Mouse (Mus musculus): ENCODE results near the gene Lmf2. TPM values are rescaled to one million over a fixed set of nuclear protein-coding genes. Genes with fewer than 3 reads are reported as not detected.

The Lmf2 gene
- polyA plus RNA-seq, 1 experiment from 2014 or later: 63.7 TPM

DNA sequence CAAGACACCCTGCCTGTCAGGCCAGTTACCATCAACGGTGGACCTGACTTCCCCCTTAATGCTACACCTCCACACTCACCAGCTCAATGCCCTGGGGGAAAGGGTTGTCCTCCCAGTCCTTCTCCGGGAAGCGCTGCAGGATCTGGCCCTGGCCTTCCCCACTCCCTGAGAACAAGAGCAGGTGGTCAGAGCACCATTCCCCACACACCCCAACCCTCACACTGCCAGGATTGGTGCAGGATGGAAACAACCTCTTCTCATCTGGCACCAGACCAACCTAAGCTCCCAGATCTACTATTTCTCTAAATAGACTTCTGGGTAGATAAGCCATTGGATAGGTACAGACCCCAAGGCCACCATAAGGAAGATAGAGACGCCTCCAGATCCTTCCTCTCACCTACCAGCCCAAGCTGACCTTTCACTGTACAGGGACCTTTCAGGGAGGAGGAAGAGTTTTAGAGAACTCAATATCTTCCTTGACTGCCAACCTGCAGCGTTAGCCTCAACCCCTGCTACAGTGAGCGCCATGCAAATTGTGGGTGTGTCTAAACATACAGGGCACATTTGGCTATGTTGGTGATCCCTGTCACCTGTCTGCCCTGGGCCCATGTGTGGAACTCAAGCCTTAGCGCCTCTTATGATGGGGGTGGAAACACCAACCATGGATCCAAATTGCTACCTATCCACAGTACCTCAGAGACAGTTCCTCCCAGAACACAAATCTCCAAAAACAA is 46.9 kb downstream of the Lmf2 start:
- H3K4me1 ChIP-seq (ENCODE audit: insufficient read depth): 0 out of 2 replicates have a peak, but pooled peaks cover 6% of the 10 kb centered on the region
- H3K27ac ChIP-seq (ENCODE audit: low read depth): no peak overlapping the region
- WGBS: 78% methylated on average over 7 of the region's 7 CpGs
- H3K36me3 ChIP-seq (ENCODE audit: insufficient read depth): peaks cover 42% of the 10 kb centered on the region
- H3K27me3 ChIP-seq (ENCODE audit: insufficient read depth, low read length): no peaks in the 10 kb centered on the region
- DNase-seq (no peak), ATAC-seq (ENCODE audit: insufficient read depth) (no peak)
- no peak overlapping the region for H3K4me2 ChIP-seq
- no peak overlapping the region for H3K9ac ChIP-seq
- TF ChIP-seq CTCF (IDR thresholded peaks at IDR 0.05; ENCODE audit: low read depth): no peak
- no peak overlapping the region for H3K4me3 ChIP-seq (ENCODE audit: low read depth, low read length)
- no peaks in the 10 kb centered on the region for H3K9me3 ChIP-seq (ENCODE audit: low read depth, low read length)

DNA sequence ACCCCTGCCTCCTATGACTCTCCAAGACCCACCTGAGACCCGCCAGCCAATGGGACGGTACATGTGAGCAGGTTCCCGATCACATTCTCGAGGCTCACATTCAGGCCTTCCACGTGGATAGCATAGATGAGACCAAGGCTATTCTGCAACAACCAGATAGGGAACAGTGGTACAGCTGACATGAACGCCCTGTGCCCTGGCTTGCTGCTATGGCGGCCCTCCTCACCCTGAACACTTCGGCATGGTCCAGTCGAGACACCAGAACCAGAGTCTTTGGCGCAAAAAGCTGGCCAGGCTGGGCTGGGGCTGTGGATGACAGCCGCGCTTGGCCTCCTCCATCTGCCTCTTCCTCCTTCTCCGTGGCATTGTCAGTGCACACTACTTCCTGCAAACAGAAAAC is 48.0 kb downstream of the Lmf2 start:
- H3K4me3 ChIP-seq (ENCODE audit: low read depth, low read length): no peak overlapping the region
- H3K4me2 ChIP-seq: no peak overlapping the region
- H3K9me3 ChIP-seq (ENCODE audit: low read depth, low read length): no peaks in the 10 kb centered on the region
- no peak overlapping the region for H3K27ac ChIP-seq (ENCODE audit: low read depth)
- DNase-seq (no peak), ATAC-seq (ENCODE audit: insufficient read depth) (no peak)
- TF ChIP-seq CTCF (IDR thresholded peaks at IDR 0.05; ENCODE audit: low read depth): no peak
- no peaks in the 10 kb centered on the region for H3K4me1 ChIP-seq (ENCODE audit: insufficient read depth)
- peaks cover 53% of the 10 kb centered on the region for H3K36me3 ChIP-seq (ENCODE audit: insufficient read depth)
- H3K27me3 ChIP-seq (ENCODE audit: insufficient read depth, low read length): no peaks in the 10 kb centered on the region
- WGBS: 87% methylated on average over 13 of the region's 13 CpGs
- H3K9ac ChIP-seq: no peak overlapping the region

DNA sequence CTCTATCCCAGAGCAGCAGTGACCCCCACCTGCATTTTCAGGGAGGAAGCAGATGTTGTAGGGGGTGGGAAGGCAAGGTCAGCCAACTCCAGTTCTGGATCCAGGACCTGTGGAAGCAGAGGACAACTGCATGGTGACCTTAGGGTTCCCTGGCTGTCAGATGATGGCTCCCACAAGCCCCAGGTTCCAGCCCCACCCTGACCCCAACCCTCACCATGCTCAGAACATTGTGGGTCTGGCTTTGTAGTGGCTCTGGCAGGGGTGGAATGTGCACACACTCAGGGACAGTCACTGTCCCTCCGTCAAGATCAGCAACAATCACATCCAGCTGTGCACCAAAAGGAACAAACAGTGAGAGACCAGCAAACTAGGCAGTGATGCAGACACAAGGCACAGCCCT is 49.5 kb downstream of the Lmf2 start:
- no peak for DNase-seq
- no peak overlapping the region for H3K4me3 ChIP-seq (ENCODE audit: low read depth, low read length)
- H3K9me3 ChIP-seq (ENCODE audit: low read depth, low read length): no peaks in the 10 kb centered on the region
- no peak for TF ChIP-seq CTCF (IDR thresholded peaks at IDR 0.05; ENCODE audit: low read depth)
- H3K4me1 ChIP-seq (ENCODE audit: insufficient read depth): no peaks in the 10 kb centered on the region
- no peak overlapping the region for H3K9ac ChIP-seq
- no peak overlapping the region for H3K4me2 ChIP-seq
- 69% methylated on average over 1 of the region's 1 CpGs for WGBS
- H3K36me3 ChIP-seq (ENCODE audit: insufficient read depth): peaks cover 68% of the 10 kb centered on the region
- H3K27me3 ChIP-seq (ENCODE audit: insufficient read depth, low read length): no peaks in the 10 kb centered on the region
- no peak for ATAC-seq (ENCODE audit: insufficient read depth)
- no peak overlapping the region for H3K27ac ChIP-seq (ENCODE audit: low read depth)

Small RNA genes within 50 kb of the gene (microRNA-seq; reads per million reads assigned to microRNA genes)
- not detected for gene Mir6959 (ENCODE audit: borderline number of aligned reads)

Other genes with a start within 250 kb of the Lmf2 start
- gene Tubgcp6, start 232.5 kb downstream of the Lmf2 start, polyA plus RNA-seq (2014; fragmentation: Nextera tagmentation; extraction: Ambion mirVana): 18.4 and 19.8 TPM in 2 replicates
- gene Hdac10, start 227.0 kb downstream of the Lmf2 start, polyA plus RNA-seq (2014; fragmentation: Nextera tagmentation; extraction: Ambion mirVana): 18.8 and 19.7 TPM in 2 replicates
- gene Mapk12, start 215.0 kb downstream of the Lmf2 start, polyA plus RNA-seq (2014; fragmentation: Nextera tagmentation; extraction: Ambion mirVana): 11.4 and 11.9 TPM in 2 replicates
- 11.3 and 13.3 TPM in 2 replicates for gene Mapk11, start 206.0 kb downstream of the Lmf2 start, polyA plus RNA-seq (2014; fragmentation: Nextera tagmentation; extraction: Ambion mirVana)
- gene Plxnb2, start 174.9 kb downstream of the Lmf2 start, polyA plus RNA-seq (2014; fragmentation: Nextera tagmentation; extraction: Ambion mirVana): 149 and 156 TPM in 2 replicates
- 9.2 and 11.0 TPM in 2 replicates for gene Dennd6b, start 159.2 kb downstream of the Lmf2 start, polyA plus RNA-seq (2014; fragmentation: Nextera tagmentation; extraction: Ambion mirVana)
- 25.6 and 27.8 TPM in 2 replicates for gene Ppp6r2, start 144.1 kb downstream of the Lmf2 start, polyA plus RNA-seq (2014; fragmentation: Nextera tagmentation; extraction: Ambion mirVana)
- 56.5 and 71.3 TPM in 2 replicates for gene Sbf1, start 40.3 kb downstream of the Lmf2 start, polyA plus RNA-seq (2014; fragmentation: Nextera tagmentation; extraction: Ambion mirVana)
- 0.33 and 0.53 TPM in 2 replicates for gene Adm2, start 32.9 kb downstream of the Lmf2 start, polyA plus RNA-seq (2014; fragmentation: Nextera tagmentation; extraction: Ambion mirVana)
- not detected in 2 replicates for gene Miox, start 21.3 kb downstream of the Lmf2 start, polyA plus RNA-seq (2014; fragmentation: Nextera tagmentation; extraction: Ambion mirVana)
- 157 and 168 TPM in 2 replicates for gene Ncaph2, start 60 bp upstream of the Lmf2 start, polyA plus RNA-seq (2014; fragmentation: Nextera tagmentation; extraction: Ambion mirVana)
- 4.5 and 7.5 TPM in 2 replicates for gene Sco2, start 18.2 kb upstream of the Lmf2 start, polyA plus RNA-seq (2014; fragmentation: Nextera tagmentation; extraction: Ambion mirVana)
- 0.96 and 1.5 TPM in 2 replicates for gene Tymp, start 21.4 kb upstream of the Lmf2 start, polyA plus RNA-seq (2014; fragmentation: Nextera tagmentation; extraction: Ambion mirVana)
- gene Odf3b, start 23.6 kb upstream of the Lmf2 start, polyA plus RNA-seq (2014; fragmentation: Nextera tagmentation; extraction: Ambion mirVana): 1.1 and 1.3 TPM in 2 replicates
- gene Klhdc7b, start 29.3 kb upstream of the Lmf2 start, polyA plus RNA-seq (2014; fragmentation: Nextera tagmentation; extraction: Ambion mirVana): not detected in 2 replicates
- gene Syce3, start 54.8 kb upstream of the Lmf2 start, polyA plus RNA-seq (2014; fragmentation: Nextera tagmentation; extraction: Ambion mirVana): not detected in 2 replicates
- 0.54 and 2.3 TPM in 2 replicates for gene Cpt1b, start 70.2 kb upstream of the Lmf2 start, polyA plus RNA-seq (2014; fragmentation: Nextera tagmentation; extraction: Ambion mirVana)
- gene C730034F03Rik, start 73.9 kb upstream of the Lmf2 start, polyA plus RNA-seq (2014; fragmentation: Nextera tagmentation; extraction: Ambion mirVana): 1.9 and 3.0 TPM in 2 replicates
- 0.15 TPM in 1 of 2 replicates, not detected in the other for gene Gm44502, start 74.0 kb upstream of the Lmf2 start, polyA plus RNA-seq (2014; fragmentation: Nextera tagmentation; extraction: Ambion mirVana)
- gene Chkb, start 74.2 kb upstream of the Lmf2 start, polyA plus RNA-seq (2014; fragmentation: Nextera tagmentation; extraction: Ambion mirVana): 45.9 and 48.3 TPM in 2 replicates
- gene Mapk8ip2, start 98.3 kb upstream of the Lmf2 start, polyA plus RNA-seq (2014; fragmentation: Nextera tagmentation; extraction: Ambion mirVana): 0.57 and 0.60 TPM in 2 replicates
- gene Arsa, start 121.8 kb upstream of the Lmf2 start, polyA plus RNA-seq (2014; fragmentation: Nextera tagmentation; extraction: Ambion mirVana): 12.7 and 14.2 TPM in 2 replicates
- 3.2 and 3.9 TPM in 2 replicates for gene Shank3, start 144.0 kb upstream of the Lmf2 start, polyA plus RNA-seq (2014; fragmentation: Nextera tagmentation; extraction: Ambion mirVana)
- gene Acr, start 212.7 kb upstream of the Lmf2 start, polyA plus RNA-seq (2014; fragmentation: Nextera tagmentation; extraction: Ambion mirVana): 0.16 TPM in 1 of 2 replicates, not detected in the other
- gene Rabl2, start 236.3 kb upstream of the Lmf2 start, polyA plus RNA-seq (2014; fragmentation: Nextera tagmentation; extraction: Ambion mirVana): 53.8 and 55.3 TPM in 2 replicates